Mouse (Mus musculus) stomach, postnatal 0 days (tissue): ENCODE results near the gene Ifna2. TPM values are rescaled to one million over a fixed set of nuclear protein-coding genes. Genes with fewer than 3 reads are reported as not detected.
A peak's percentile ranks its signal among the peaks of the same experiment; 100 is the strongest.

Experiments
- ATAC-seq: fragments of 200-750 bp; cut with Nextera tagmentation; 2 replicates; pipeline ENCODE4 v1.8.0; 2017; ENCODE audit not compliant: low FRiP score, low TSS enrichment
- DNase-seq: peaks from one replicate; pipeline ENCODE4 v3.0.0-alpha.2; 2016; ENCODE audit warnings: low spot score
- H3K27ac ChIP-seq: fragments of 300-500 bp; sonication (generic); replicated peaks from 2 replicates; pipeline ENCODE4 v1.5.1; 2014; ENCODE audit warnings: mild to moderate bottlenecking, control low read depth
- H3K27me3 ChIP-seq: fragments of 300-500 bp; sonication (generic); 2 replicates; pipeline ENCODE4 v1.6.1; 2014; ENCODE audit warnings: low read length; ENCODE audit not compliant: control insufficient read depth, insufficient read depth
- H3K36me3 ChIP-seq: fragments of 300-500 bp; sonication (generic); 2 replicates; pipeline ENCODE4 v1.6.1; 2014; ENCODE audit warnings: low read length, mixed read lengths; ENCODE audit not compliant: control insufficient read depth, insufficient read depth
- H3K4me1 ChIP-seq: fragments of 300-500 bp; sonication (generic); replicated peaks from 2 replicates; pipeline ENCODE4 v1.6.1; 2014; ENCODE audit warnings: antibody characterized with exemption; ENCODE audit not compliant: control insufficient read depth, insufficient read depth
- H3K4me2 ChIP-seq: fragments of 300-500 bp; sonication (generic); replicated peaks from 2 replicates; pipeline ENCODE4 v1.6.1; 2014; ENCODE audit warnings: low read depth, mild to moderate bottlenecking, control low read depth, moderate library complexity
- H3K4me3 ChIP-seq: fragments of 300-500 bp; sonication (generic); 2 replicates; pipeline ENCODE4 v1.5.1; 2014; ENCODE audit warnings: low read depth, low read length, control low read depth
- H3K9ac ChIP-seq: fragments of 300-500 bp; sonication (generic); 2 replicates; pipeline ENCODE4 v1.6.1; 2014; ENCODE audit warnings: mild to moderate bottlenecking, low read length, control low read depth, mixed read lengths
- H3K9me3 ChIP-seq: fragments of 300-500 bp; sonication (generic); 2 replicates; pipeline ENCODE4 v1.6.1; 2016; ENCODE audit warnings: low read length; ENCODE audit not compliant: control insufficient read depth
- CTCF ChIP-seq: IDR thresholded peaks from 2 replicates; pipeline ENCODE4 v1.5.1; 2016; ENCODE audit warnings: antibody characterized with exemption, low read depth, mild to moderate bottlenecking, moderate library complexity
- EP300 ChIP-seq: optimal IDR thresholded peaks from 2 replicates; pipeline ENCODE3; 2016; ENCODE audit warnings: antibody characterized with exemption
- WGBS: fragments of 180-500 bp; shearing (Covaris S2); extraction: QIAGEN DNeasy Blood & Tissue Kit; methylation state at CpG from one replicate; pipeline ENCODE4 v1.1.7; 2014; 5-methylcytosine and 5-hydroxymethylcytosine counted together
- polyA plus RNA-seq: library from polyadenylated mRNA; unstranded; fragments of >200 nt; fragmentation: Nextera tagmentation; extraction: Ambion mirVana; gene quantifications from 2 replicates; pipeline ENCODE4 v1.2.1, GENCODE M21; 2015

Ifna2 gene
- polyA plus RNA-seq, 1 experiment from 2014 or later = not detected

DNA sequence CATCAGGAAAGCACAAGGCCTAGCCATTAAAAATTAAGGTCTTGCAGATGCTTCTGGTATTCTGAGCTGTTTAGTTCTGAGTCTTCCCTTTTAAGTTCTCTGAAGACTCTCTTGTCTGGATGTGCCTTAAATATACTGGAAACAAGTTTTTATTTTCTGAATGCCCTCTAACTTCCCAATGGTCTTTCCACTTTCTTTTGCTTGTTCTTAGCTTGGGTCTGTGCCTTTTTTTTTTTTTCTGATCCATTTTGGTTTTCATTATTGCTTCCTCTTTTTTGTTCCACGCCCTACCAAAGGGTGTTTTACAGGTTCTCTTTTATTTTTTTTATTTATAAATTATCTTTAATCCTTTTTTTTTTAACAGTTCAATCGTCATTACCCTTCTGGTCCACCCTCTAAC is 39.4 kb downstream of the Ifna2 start, which contains the start of gene Ifna13:
TSS of gene Ifna13 (minus strand) at position 101 of the 400 bp plus-strand sequence.
- ATAC-seq (no peak), DNase-seq (no peak)
- Histone ChIP-seq H3K9ac (no peak within 1 kb of the TSS), H3K4me3 (no peak within 1 kb of the TSS), H3K36me3 (no peaks in the 10 kb centered on the region), H3K4me2 (no peak within 1 kb of the TSS), H3K27me3 (no peaks in the 10 kb centered on the region), H3K4me1 (no peaks in the 10 kb centered on the region), H3K27ac (no peak within 1 kb of the TSS), H3K9me3 (no peaks in the 10 kb centered on the region)
- TF ChIP-seq EP300 (no peak), CTCF (no peak)
- 44% methylated on average over 2 of the region's 2 CpGs for WGBS

DNA sequence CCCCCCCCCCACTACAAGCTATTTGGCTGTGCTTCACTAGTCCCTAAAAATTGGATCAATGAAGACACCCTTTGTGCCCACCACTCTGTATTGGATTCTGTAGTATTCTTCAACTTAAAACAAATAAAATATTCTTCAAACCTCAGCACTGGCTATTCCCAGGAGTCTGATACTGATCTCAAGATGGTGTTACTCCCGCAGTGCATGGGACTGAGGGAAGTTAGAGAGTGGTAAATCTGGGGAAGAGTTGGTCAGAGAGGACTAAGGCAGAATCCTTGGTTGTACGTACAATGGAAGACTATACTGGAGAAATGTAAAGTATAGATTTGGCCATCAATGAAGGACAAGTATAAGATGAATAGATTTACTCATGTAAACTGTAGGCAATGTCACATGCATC is 41.2 kb downstream of the Ifna2 start:
- no peak for DNase-seq
- Histone ChIP-seq H3K27me3 (no peaks in the 10 kb centered on the region), H3K9me3 (no peaks in the 10 kb centered on the region), H3K36me3 (no peaks in the 10 kb centered on the region), H3K4me1 (no peaks in the 10 kb centered on the region), H3K27ac (no peak overlapping the region), H3K4me2 (no peak overlapping the region), H3K4me3 (no peak overlapping the region), H3K9ac (no peak overlapping the region)
- no peak for TF ChIP-seq CTCF
- TF ChIP-seq EP300 = no peak
- 26% methylated on average over 2 of the region's 2 CpGs for WGBS
- no peak for ATAC-seq

DNA sequence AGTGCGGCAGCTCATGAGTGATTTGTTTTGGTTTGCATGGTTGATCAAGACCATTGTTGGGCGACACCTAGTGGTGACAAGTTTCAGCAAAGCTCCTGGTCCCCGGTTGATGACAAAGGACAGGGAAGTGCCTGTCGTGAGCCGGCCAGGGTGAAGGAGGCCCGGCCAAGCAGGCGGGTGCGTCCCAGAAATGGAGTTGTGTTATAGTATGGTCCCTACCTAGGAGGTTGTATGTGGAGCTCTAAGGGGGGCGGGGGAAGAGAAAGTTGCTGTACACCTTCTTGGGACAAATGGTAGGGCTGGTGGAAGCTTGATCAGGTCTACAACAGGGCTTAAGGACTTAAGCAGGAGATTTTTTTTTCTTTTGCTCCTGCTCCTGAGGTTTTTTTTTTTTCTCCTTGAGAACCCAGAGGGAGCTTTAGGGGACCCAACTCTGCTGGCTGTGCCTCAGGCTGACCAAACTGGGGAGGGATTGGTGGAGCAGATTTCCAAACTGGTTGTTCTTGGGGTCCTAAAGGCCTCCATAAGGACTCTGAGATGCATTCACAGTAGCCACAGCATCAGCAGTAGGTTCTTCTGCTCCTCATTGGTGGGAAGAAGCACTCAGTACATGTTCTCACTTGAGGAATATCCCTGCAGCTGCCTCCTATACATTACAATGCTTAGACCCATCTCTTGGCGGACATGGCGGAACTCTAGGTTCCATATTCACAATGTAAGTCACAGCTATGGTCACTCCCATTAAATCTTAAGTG is 42.5 kb downstream of the Ifna2 start:
- ATAC-seq (peak; percentile 99), DNase-seq (peak; percentile 94)
- Histone ChIP-seq H3K4me3 (peak overlapping the region; percentile 39), H3K27me3 (no peaks in the 10 kb centered on the region), H3K9ac (no peak overlapping the region; the same call in 1 of the 2 replicates), H3K36me3 (no peaks in the 10 kb centered on the region), H3K4me1 (no peaks in the 10 kb centered on the region), H3K27ac (no peak overlapping the region), H3K4me2 (peak overlapping the region; percentile 54), H3K9me3 (no peaks in the 10 kb centered on the region)
- WGBS = 15% methylated on average over 11 of the region's 11 CpGs
- TF ChIP-seq CTCF = peak; percentile 90
- TF ChIP-seq EP300 = no peak

DNA sequence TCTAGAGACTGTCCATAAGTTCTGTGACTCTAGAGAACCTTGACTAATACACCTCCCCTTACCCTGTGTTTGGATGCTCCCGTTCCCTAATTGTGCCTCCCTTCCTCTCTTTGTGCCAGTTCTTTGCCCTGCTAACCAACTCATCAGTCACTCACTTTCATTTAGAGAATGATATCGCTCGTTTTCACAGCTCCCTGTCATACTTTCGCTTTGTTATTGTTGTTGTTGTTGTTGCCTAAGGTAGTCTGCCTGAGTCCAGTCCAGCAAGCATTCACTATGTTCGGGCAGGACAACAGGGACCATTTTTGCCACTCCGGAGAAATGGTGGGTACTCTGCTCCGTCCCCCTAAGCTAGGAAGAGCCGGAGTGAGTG is 43.0 kb downstream of the Ifna2 start:
- Histone ChIP-seq H3K4me1 (no peaks in the 10 kb centered on the region), H3K9me3 (no peaks in the 10 kb centered on the region), H3K9ac (peak overlapping the region; percentile 52; the same call in 1 of the 2 replicates), H3K36me3 (no peaks in the 10 kb centered on the region), H3K27me3 (no peaks in the 10 kb centered on the region), H3K4me2 (peak overlapping the region; percentile 54), H3K27ac (no peak overlapping the region), H3K4me3 (peak overlapping the region; percentile 39)
- DNase-seq (no peak), ATAC-seq (no peak)
- TF ChIP-seq CTCF (no peak), EP300 (no peak)
- 43% methylated on average over 8 of the region's 8 CpGs for WGBS

DNA sequence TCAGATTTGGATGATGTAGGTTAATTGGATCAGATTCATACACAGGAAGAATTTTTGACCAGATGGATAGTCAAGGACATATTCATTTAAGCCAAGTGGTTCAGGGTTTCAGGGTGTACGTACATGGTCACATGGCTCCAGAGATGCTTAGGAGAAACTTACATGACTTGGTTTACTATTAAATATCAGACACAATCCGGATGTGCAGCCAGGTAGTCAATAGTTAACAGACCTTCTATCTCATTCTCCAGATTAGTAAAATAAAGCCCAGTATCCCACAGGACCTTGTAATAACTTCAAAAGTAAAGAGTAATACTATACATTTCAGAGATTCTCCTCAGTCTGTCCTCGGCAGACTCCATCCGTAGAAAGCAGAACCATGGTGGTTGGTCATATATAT is 49.4 kb downstream of the Ifna2 start, which contains the start of gene C87499:
TSS of gene C87499 (minus strand) at position 101 of the 400 bp plus-strand sequence.
- Histone ChIP-seq H3K9ac (no peak within 1 kb of the TSS), H3K9me3 (no peaks in the 10 kb centered on the region), H3K4me3 (no peak within 1 kb of the TSS), H3K36me3 (no peaks in the 10 kb centered on the region), H3K4me1 (no peaks in the 10 kb centered on the region), H3K27me3 (no peaks in the 10 kb centered on the region), H3K4me2 (no peak within 1 kb of the TSS), H3K27ac (no peak within 1 kb of the TSS)
- DNase-seq = no peak
- no peak for ATAC-seq
- TF ChIP-seq EP300 (no peak), CTCF (no peak)
- 89% methylated on average over 4 of the region's 4 CpGs for WGBS

Other genes with a start within 250 kb of the Ifna2 start
- 8.5 and 9.2 TPM in 2 replicates for gene Hacd4, start 245.0 kb downstream of the Ifna2 start, polyA plus RNA-seq
- not detected in 2 replicates for gene Ifnb1, start 161.1 kb downstream of the Ifna2 start, polyA plus RNA-seq
- not detected in 2 replicates for gene Ifna15, start 125.7 kb downstream of the Ifna2 start, polyA plus RNA-seq
- not detected in 2 replicates for gene Ifna14, start 112.1 kb downstream of the Ifna2 start, polyA plus RNA-seq
- gene Ifna9, start 91.5 kb downstream of the Ifna2 start, polyA plus RNA-seq = not detected in 2 replicates
- gene Ifna12, start 80.5 kb downstream of the Ifna2 start, polyA plus RNA-seq = not detected in 2 replicates
- not detected in 2 replicates for gene C87499, start 49.5 kb downstream of the Ifna2 start, polyA plus RNA-seq
- not detected in 2 replicates for gene Ifna13, start 39.5 kb downstream of the Ifna2 start, polyA plus RNA-seq
- not detected in 2 replicates for gene Ifna16, start 7.0 kb downstream of the Ifna2 start, polyA plus RNA-seq
- gene Ifnab, start 7.4 kb upstream of the Ifna2 start, polyA plus RNA-seq = not detected in 2 replicates
- 0.19 and 0.51 TPM in 2 replicates for gene Gm26566, start 37.9 kb upstream of the Ifna2 start, polyA plus RNA-seq
- gene Klhl9, start 38.6 kb upstream of the Ifna2 start, polyA plus RNA-seq = 39.8 and 40.6 TPM in 2 replicates
- not detected in 2 replicates for gene Gm13271, start 71.0 kb upstream of the Ifna2 start, polyA plus RNA-seq
- gene Gm13283, start 76.2 kb upstream of the Ifna2 start, polyA plus RNA-seq = 0.21 and 0.24 TPM in 2 replicates
- gene Gm13290, start 89.9 kb upstream of the Ifna2 start, polyA plus RNA-seq = 0.55 TPM in 1 of 2 replicates, not detected in the other
- gene Gm13289, start 93.0 kb upstream of the Ifna2 start, polyA plus RNA-seq = not detected in 2 replicates
- not detected in 2 replicates for gene Gm13272, start 95.9 kb upstream of the Ifna2 start, polyA plus RNA-seq
- gene Ifnz, start 98.2 kb upstream of the Ifna2 start, polyA plus RNA-seq = 0.25 and 0.47 TPM in 2 replicates
- 0.45 TPM in 1 of 2 replicates, not detected in the other for gene Gm13276, start 101.8 kb upstream of the Ifna2 start, polyA plus RNA-seq
- gene Gm13277, start 104.7 kb upstream of the Ifna2 start, polyA plus RNA-seq = not detected in 2 replicates
- gene Gm13278, start 107.6 kb upstream of the Ifna2 start, polyA plus RNA-seq = not detected in 2 replicates
- not detected in 2 replicates for gene Gm13275, start 110.6 kb upstream of the Ifna2 start, polyA plus RNA-seq
- gene Gm13279, start 113.5 kb upstream of the Ifna2 start, polyA plus RNA-seq = not detected in 2 replicates
- gene Gm13285, start 115.8 kb upstream of the Ifna2 start, polyA plus RNA-seq = 0.92 and 1.3 TPM in 2 replicates
- gene Gm13287, start 119.3 kb upstream of the Ifna2 start, polyA plus RNA-seq = not detected in 2 replicates
- gene Gm13288, start 121.6 kb upstream of the Ifna2 start, polyA plus RNA-seq = not detected in 2 replicates
- gene Ifna7, start 132.3 kb upstream of the Ifna2 start, polyA plus RNA-seq = not detected in 2 replicates
- gene Ifna11, start 136.0 kb upstream of the Ifna2 start, polyA plus RNA-seq = not detected in 2 replicates
- not detected in 2 replicates for gene Ifna6, start 143.5 kb upstream of the Ifna2 start, polyA plus RNA-seq
- gene Ifna5, start 151.6 kb upstream of the Ifna2 start, polyA plus RNA-seq = not detected in 2 replicates
- not detected in 2 replicates for gene Ifna4, start 157.9 kb upstream of the Ifna2 start, polyA plus RNA-seq
- gene Ifna1, start 166.2 kb upstream of the Ifna2 start, polyA plus RNA-seq = not detected in 2 replicates
- gene Ifne, start 196.3 kb upstream of the Ifna2 start, polyA plus RNA-seq = 0.85 and 1.1 TPM in 2 replicates